Mouse (Mus musculus) kidney, embryonic 16.5 days (tissue): ENCODE data around the gene Pygo2. TPM values are rescaled to one million over a fixed set of nuclear protein-coding genes. Genes with fewer than 3 reads are reported as not detected.

Experiments
- ATAC-seq: fragments of 200-750 bp; cut with Nextera tagmentation; 2 replicates; pipeline ENCODE4 v1.8.0; 2017; ENCODE audit warnings: moderate TSS enrichment; ENCODE audit not compliant: low FRiP score, low TSS enrichment
- H3K27ac ChIP-seq: fragments of 300-500 bp; sonication (generic); 2 replicates; pipeline ENCODE4 v1.5.1; 2014; ENCODE audit warnings: low read length
- H3K27me3 ChIP-seq: fragments of 300-500 bp; sonication (generic); 2 replicates; pipeline ENCODE4 v1.6.1; 2014; ENCODE audit warnings: low read length, control low read depth, mixed read lengths; ENCODE audit not compliant: insufficient read depth
- H3K36me3 ChIP-seq: fragments of 300-500 bp; sonication (generic); 2 replicates; pipeline ENCODE4 v1.6.1; 2014; ENCODE audit warnings: low read length, control low read depth, mixed read lengths; ENCODE audit not compliant: insufficient read depth
- H3K4me1 ChIP-seq: fragments of 300-500 bp; sonication (generic); 2 replicates; pipeline ENCODE4 v1.6.1; 2014; ENCODE audit warnings: low read length, control low read depth, mixed read lengths; ENCODE audit not compliant: insufficient read depth
- H3K4me2 ChIP-seq: fragments of 300-500 bp; sonication (generic); replicated peaks from 2 replicates; pipeline ENCODE4 v1.6.1; 2014; ENCODE audit warnings: low read depth, low read length
- H3K4me3 ChIP-seq: fragments of 300-500 bp; sonication (generic); 2 replicates; pipeline ENCODE4 v1.5.1; 2014; ENCODE audit warnings: mild to moderate bottlenecking, low read length
- H3K9ac ChIP-seq: fragments of 300-500 bp; sonication (generic); replicated peaks from 2 replicates; pipeline ENCODE4 v1.6.1; 2014; ENCODE audit warnings: low read length
- H3K9me3 ChIP-seq: fragments of 300-500 bp; sonication (generic); 2 replicates; pipeline ENCODE4 v1.6.1; 2016; ENCODE audit warnings: low read length, control low read depth
- WGBS: fragments of 180-500 bp; shearing (Covaris S2); extraction: QIAGEN DNeasy Blood & Tissue Kit; methylation state at CpG from one replicate; pipeline ENCODE4 v1.1.7; 2014; 5-methylcytosine and 5-hydroxymethylcytosine counted together
- polyA plus RNA-seq: library from polyadenylated mRNA; unstranded; fragments of >200 nt; fragmentation: Nextera tagmentation; extraction: Ambion mirVana; gene quantifications from 2 replicates; pipeline ENCODE4 v1.2.1, GENCODE M21; 2015

Gene Pygo2
- polyA plus RNA-seq, 1 experiment from 2014 or later, result 38.9 TPM

- 88% methylated on average over 1 of the region's 1 CpGs for WGBS
- H3K9ac ChIP-seq, result no peak overlapping the region; the same call in 1 of the 2 replicates
- H3K27ac ChIP-seq, result no peak overlapping the region
- no peaks in the 10 kb centered on the region for H3K36me3 ChIP-seq
- ATAC-seq, result no peak
- H3K9me3 ChIP-seq, result no peaks in the 10 kb centered on the region
- H3K27me3 ChIP-seq, result no peaks in the 10 kb centered on the region
- H3K4me2 ChIP-seq, result no peak overlapping the region
- peaks cover 10% of the 10 kb centered on the region for H3K4me1 ChIP-seq
- no peak overlapping the region for H3K4me3 ChIP-seq
Measured at GRCm38 (mm10) chr3:89451916-89452315, 21.9 kb downstream of the Pygo2 start.

DNA sequence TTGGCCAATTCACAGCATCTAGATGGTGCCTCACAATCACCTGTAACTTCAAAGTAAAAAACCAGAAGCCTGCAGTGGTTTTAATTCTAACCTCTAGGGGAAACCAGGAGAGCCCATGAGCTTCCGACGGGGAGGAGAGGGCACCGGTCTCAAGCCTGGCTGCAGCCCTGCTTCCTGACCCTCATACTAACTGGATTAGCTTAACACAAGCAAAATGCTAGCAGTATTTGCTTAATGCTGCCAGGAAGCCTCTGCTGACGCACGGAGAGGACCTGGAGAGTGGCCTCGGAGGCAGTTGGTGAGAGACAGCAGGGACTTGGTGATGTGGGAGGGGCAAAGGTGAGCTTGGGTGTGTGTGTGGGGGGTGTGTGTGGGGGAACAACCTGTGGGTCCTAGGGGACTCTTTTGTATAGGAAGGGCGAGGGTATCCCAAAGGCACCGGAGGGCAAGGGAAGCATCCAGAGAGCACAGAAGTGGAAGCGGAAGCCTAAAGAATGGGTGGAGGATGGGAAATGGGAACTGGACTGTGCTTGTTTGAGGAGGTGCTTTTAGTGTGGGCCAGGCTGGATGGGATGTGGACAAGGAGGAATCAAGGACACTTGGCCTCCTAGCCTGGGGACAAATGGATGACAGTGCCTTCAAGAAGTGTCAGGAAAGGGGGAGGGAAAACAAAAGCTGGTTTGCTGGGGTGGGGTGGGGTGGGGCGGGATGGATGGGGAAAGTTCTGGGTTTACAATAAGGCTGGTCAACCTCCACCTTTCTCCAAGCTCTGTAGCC, 24.6 kb downstream of the Pygo2 start, which contains the start of gene Pmvk:
Gene Pmvk (plus strand): TSS at position 141 of the 777 bp plus-strand sequence.
- H3K4me1 ChIP-seq, result peaks cover 12% of the 10 kb centered on the region; the same call in 1 of the 2 replicates
- H3K27me3 ChIP-seq, result no peaks in the 10 kb centered on the region
- 63% methylated on average over 10 of the region's 10 CpGs for WGBS
- H3K9ac ChIP-seq, result no peak within 1 kb of the TSS
- ATAC-seq, result no peak
- no peak within 1 kb of the TSS for H3K27ac ChIP-seq
- H3K4me3 ChIP-seq, result no peak within 1 kb of the TSS
- H3K9me3 ChIP-seq, result no peaks in the 10 kb centered on the region
- H3K4me2 ChIP-seq, result no peak within 1 kb of the TSS
- H3K36me3 ChIP-seq, result no peaks in the 10 kb centered on the region

- H3K4me3 ChIP-seq, result no peak overlapping the region
- H3K27ac ChIP-seq, result no peak overlapping the region
- peaks cover 19% of the 10 kb centered on the region; the same call in 1 of the 2 replicates for H3K4me1 ChIP-seq
- H3K27me3 ChIP-seq, result no peaks in the 10 kb centered on the region
- H3K9me3 ChIP-seq, result no peaks in the 10 kb centered on the region
- WGBS, result 86% methylated on average over 1 of the region's 1 CpGs
- H3K9ac ChIP-seq, result no peak overlapping the region
- H3K36me3 ChIP-seq, result no peaks in the 10 kb centered on the region
- no peak for ATAC-seq
- no peak overlapping the region for H3K4me2 ChIP-seq
Measured at GRCm38 (mm10) chr3:89455786-89456285, 25.8 kb downstream of the Pygo2 start.

DNA sequence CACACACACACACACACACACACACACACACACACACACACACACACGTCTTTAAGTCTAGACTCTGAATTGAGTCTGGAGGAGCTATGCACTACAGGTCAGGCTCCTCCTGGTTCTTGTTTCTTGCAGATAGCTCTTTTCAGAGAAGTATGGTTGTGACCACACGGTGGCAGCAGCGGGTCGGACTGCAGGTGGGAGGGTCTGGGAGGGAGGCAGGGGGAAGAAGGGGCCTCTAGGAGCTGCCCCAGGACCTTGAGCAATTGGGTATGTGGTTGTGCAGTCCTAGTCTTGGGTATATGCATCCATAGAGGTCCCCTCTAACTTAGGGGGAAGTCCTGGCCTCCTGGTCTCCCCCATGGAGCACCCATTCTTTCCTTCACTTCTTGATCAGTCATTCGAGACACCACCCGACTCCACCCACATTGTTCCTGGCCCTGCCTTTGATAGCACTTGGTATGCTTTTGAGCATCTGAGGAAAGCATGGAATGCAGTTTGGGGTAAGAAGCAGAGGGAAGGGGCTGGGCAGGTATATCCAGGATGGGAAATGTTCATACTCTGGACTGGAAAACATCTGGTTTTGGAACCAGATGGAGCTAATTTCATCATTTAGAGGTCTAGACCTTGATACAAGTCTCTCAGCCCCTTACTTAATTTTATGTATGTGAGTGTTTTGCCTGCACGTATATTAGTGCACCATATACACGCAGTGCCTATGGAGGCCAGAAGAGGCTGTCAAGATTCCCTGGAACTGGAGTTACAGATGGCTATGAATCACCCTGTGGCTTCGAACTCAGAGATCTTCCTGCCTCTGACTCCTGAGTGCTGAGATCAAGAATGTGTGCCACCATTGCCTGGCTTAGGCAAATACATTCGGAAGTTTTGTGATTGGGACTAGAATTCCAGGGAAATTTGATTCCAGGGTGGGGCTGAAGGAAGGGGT, 27.0 kb downstream of the Pygo2 start:
- no peak overlapping the region for H3K27ac ChIP-seq
- H3K9me3 ChIP-seq, result no peaks in the 10 kb centered on the region
- no peak overlapping the region for H3K4me2 ChIP-seq
- H3K4me1 ChIP-seq, result peaks cover 19% of the 10 kb centered on the region; the same call in 1 of the 2 replicates
- H3K9ac ChIP-seq, result no peak overlapping the region
- H3K36me3 ChIP-seq, result 0 out of 2 replicates have a peak, but pooled peaks cover 3% of the 10 kb centered on the region
- 0 out of 2 replicates have a peak, but pooled peaks have one; percentile 37 for ATAC-seq
- H3K27me3 ChIP-seq, result no peaks in the 10 kb centered on the region
- H3K4me3 ChIP-seq, result no peak overlapping the region
- 39% methylated on average over 10 of the region's 10 CpGs for WGBS

GRCm38 (mm10) chr3:89458372-89458964, 28.5 kb downstream of the Pygo2 start:
- H3K9me3 ChIP-seq, result no peaks in the 10 kb centered on the region
- ATAC-seq, result peak; percentile 32; the same call in 1 of the 2 replicates
- peak overlapping the region; percentile 77 for H3K9ac ChIP-seq

DNA sequence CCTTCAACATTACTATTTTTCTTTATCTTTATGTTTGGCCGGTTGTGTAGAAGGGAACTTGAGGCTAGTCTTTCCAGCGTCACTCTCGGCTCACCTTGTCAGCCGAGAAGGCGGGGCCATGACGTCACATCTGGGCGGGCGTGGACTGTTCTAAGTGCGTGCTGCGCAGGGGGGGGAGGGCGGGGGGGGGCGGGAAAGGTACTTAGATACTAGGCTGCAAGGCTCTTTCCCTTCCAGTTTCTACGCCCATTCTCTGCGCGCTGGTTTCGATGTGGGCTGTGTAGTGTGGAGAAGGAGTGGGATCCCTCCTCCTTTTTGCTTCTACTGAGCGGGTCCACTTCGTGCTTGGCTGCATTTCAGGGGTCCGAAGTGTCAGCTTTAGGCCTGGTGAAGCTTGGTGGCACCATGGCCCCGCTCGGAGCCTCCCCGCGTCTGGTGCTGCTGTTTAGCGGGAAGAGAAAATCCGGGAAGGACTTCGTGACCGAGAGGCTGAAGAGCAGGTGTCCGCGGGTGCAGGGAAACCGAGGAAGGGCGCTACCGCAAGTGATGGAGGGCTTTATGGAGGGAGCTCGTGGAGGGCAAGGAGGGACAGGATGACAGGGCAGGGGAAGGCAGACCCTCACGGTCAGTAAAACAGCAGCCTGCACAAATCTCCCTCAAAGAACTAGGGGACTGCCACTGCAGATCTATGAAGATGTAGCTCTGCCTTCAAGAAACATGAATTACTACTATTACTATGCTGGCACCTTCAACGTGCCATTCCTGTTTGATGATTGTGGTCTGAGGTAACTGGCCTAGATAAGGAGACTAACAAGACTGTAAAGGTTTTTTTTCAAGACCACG, 29.2 kb downstream of the Pygo2 start:
- Histone ChIP-seq H3K9me3 (no peaks in the 10 kb centered on the region), H3K9ac (peak overlapping the region; percentile 77), H3K27ac (peak overlapping the region; percentile 81), H3K4me2 (peak overlapping the region; percentile 77), H3K27me3 (no peaks in the 10 kb centered on the region), H3K4me3 (peak overlapping the region; percentile 79), H3K36me3 (0 out of 2 replicates have a peak, but pooled peaks cover 4% of the 10 kb centered on the region), H3K4me1 (peaks cover 19% of the 10 kb centered on the region; the same call in 1 of the 2 replicates)
- under 1% methylated on average over 35 of the region's 36 CpGs for WGBS
- ATAC-seq, result peak; percentile 91

More at GRCm38 (mm10) chr3:89458372-89458964, 28.5 kb downstream of the Pygo2 start:
- H3K4me2 ChIP-seq, result peak overlapping the region; percentile 77
- H3K27ac ChIP-seq, result peak overlapping the region; percentile 81
- no peaks in the 10 kb centered on the region for H3K27me3 ChIP-seq
- WGBS, result 45% methylated on average over 13 of the region's 13 CpGs
- peaks cover 19% of the 10 kb centered on the region; the same call in 1 of the 2 replicates for H3K4me1 ChIP-seq
- H3K36me3 ChIP-seq, result 0 out of 2 replicates have a peak, but pooled peaks cover 4% of the 10 kb centered on the region
- peak overlapping the region; percentile 79 for H3K4me3 ChIP-seq

- H3K9ac ChIP-seq, result no peak overlapping the region
Measured at GRCm38 (mm10) chr3:89468268-89468667, 38.3 kb downstream of the Pygo2 start.

DNA sequence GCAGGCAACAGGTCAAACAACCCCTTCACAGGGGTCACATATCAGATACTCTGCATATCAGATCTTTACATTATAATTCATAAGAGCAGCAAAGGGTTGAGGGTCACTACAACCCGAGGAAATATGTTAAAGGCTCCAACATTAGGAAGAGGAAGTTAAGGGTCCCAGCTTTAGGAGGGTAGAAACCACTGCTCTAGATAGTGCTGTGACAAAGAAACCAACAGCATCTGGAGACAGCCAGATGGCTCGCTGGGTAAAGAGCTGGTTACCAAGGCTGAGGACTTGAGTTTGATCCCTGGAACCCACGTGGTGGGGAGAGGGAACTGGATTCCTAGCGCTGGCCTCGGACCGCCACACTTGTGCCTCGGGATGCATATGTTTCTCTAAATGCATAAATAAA, 42.3 kb downstream of the Pygo2 start:
- 73% methylated on average over 7 of the region's 7 CpGs for WGBS
- Histone ChIP-seq H3K4me2 (no peak overlapping the region), H3K27me3 (no peaks in the 10 kb centered on the region), H3K9ac (no peak overlapping the region), H3K36me3 (peaks cover 11% of the 10 kb centered on the region; the same call in 1 of the 2 replicates), H3K9me3 (no peaks in the 10 kb centered on the region), H3K4me3 (no peak overlapping the region), H3K4me1 (no peaks in the 10 kb centered on the region), H3K27ac (no peak overlapping the region)
- ATAC-seq, result no peak

More at GRCm38 (mm10) chr3:89468268-89468667, 38.3 kb downstream of the Pygo2 start:
- 62% methylated on average over 4 of the region's 4 CpGs for WGBS
- H3K27me3 ChIP-seq, result no peaks in the 10 kb centered on the region
- H3K4me1 ChIP-seq, result no peaks in the 10 kb centered on the region
- no peak overlapping the region for H3K27ac ChIP-seq
- H3K4me2 ChIP-seq, result no peak overlapping the region
- peaks cover 11% of the 10 kb centered on the region; the same call in 1 of the 2 replicates for H3K36me3 ChIP-seq
- ATAC-seq, result no peak
- H3K9me3 ChIP-seq, result no peaks in the 10 kb centered on the region
- no peak overlapping the region for H3K4me3 ChIP-seq
